Comparison of ENCODE assay signal across 21 mouse cellular contexts in genomic region chr3:50262066-50262465, GRCm38 (mm10).
"Had no signal": no experiment of that assay in that cellular context is flagged by ENCODE, and none has a peak within 500 bp of the region (broad histone marks: within the 10 kb centered on the region; RNA-seq: fewer than 3 reads in every experiment).

No protein-coding gene starts in this region.

- H3K4me3 ChIP-seq: left cerebral cortex, adult 2 months; limb, embryonic 12.5 days; limb, embryonic 15.5 days; liver, embryonic 15.5 days; midbrain, embryonic 12.5 days; midbrain, embryonic 15.5 days; neural tube, embryonic 12.5 days; neural tube, embryonic 15.5 days had no signal

- H3K4me1 ChIP-seq: limb, embryonic 15.5 days; liver, embryonic 15.5 days; midbrain, embryonic 12.5 days; neural tube, embryonic 15.5 days had no signal

- ATAC-seq: inflammation-experienced regulatory T-cells, adult 6 months; midbrain, embryonic 15.5 days had no signal

- H3K27me3 ChIP-seq: limb, embryonic 12.5 days; limb, embryonic 15.5 days; liver, embryonic 15.5 days; midbrain, embryonic 12.5 days; midbrain, embryonic 15.5 days; neural tube, embryonic 12.5 days; neural tube, embryonic 15.5 days had no signal

- DNase-seq: kidney, adult 2 months; kidney, postnatal 36 days; layer of hippocampus, postnatal 36 days; left cerebral cortex, postnatal 4 days; lung, adult 2 months; retina, postnatal 1 day; right cerebral cortex, postnatal 25 days; thymus, adult 2 months; thymus, postnatal 4 days had no signal

- H3K36me3 ChIP-seq: limb, embryonic 12.5 days; limb, embryonic 15.5 days; liver, embryonic 15.5 days; midbrain, embryonic 12.5 days; midbrain, embryonic 15.5 days; neural tube, embryonic 12.5 days; neural tube, embryonic 15.5 days had no signal

- H3K27ac ChIP-seq: kidney, postnatal 0 days; left cerebral cortex, adult 2 months; limb, embryonic 12.5 days; limb, embryonic 15.5 days; liver, embryonic 15.5 days; macrophage; midbrain, embryonic 12.5 days; midbrain, embryonic 15.5 days; neural tube, embryonic 12.5 days; neural tube, embryonic 15.5 days had no signal

- H3K9ac ChIP-seq: limb, embryonic 12.5 days; limb, embryonic 15.5 days; liver, embryonic 15.5 days; midbrain, embryonic 12.5 days; midbrain, embryonic 15.5 days; neural tube, embryonic 12.5 days; neural tube, embryonic 15.5 days had no signal

- H3K4me2 ChIP-seq: limb, embryonic 12.5 days; limb, embryonic 15.5 days; liver, embryonic 11.5 days; liver, embryonic 15.5 days; midbrain, embryonic 12.5 days; midbrain, embryonic 15.5 days; neural tube, embryonic 12.5 days; neural tube, embryonic 15.5 days had no signal

- H3K9me3 ChIP-seq: limb, embryonic 12.5 days; limb, embryonic 15.5 days; liver, embryonic 15.5 days; midbrain, embryonic 12.5 days; midbrain, embryonic 15.5 days; neural tube, embryonic 12.5 days; neural tube, embryonic 15.5 days had no signal
